Mouse (Mus musculus) intestine, postnatal 0 days (tissue): ENCODE measurements around the gene Vsir. TPM values are rescaled to one million over a fixed set of nuclear protein-coding genes. Genes with fewer than 3 reads are reported as not detected.

ENCODE experiments used
- ATAC-seq: fragments of 200-750 bp; cut with Nextera tagmentation; 2 replicates; pipeline ENCODE4 v1.8.0; 2017; ENCODE audit warnings: mild to moderate bottlenecking, moderate TSS enrichment, moderate library complexity
- H3K27ac ChIP-seq: fragments of 300-500 bp; sonication (generic); 2 replicates; pipeline ENCODE4 v1.5.1; 2014; ENCODE audit warnings: mild to moderate bottlenecking, low read depth, low read length, moderate library complexity
- H3K27me3 ChIP-seq: fragments of 300-500 bp; sonication (generic); replicated peaks from 2 replicates; pipeline ENCODE4 v1.6.1; 2014; ENCODE audit warnings: low read length, mixed read lengths; ENCODE audit not compliant: control insufficient read depth, insufficient read depth
- H3K36me3 ChIP-seq: fragments of 300-500 bp; sonication (generic); 2 replicates; pipeline ENCODE4 v1.6.1; 2014; ENCODE audit warnings: mild to moderate bottlenecking, moderate library complexity; ENCODE audit not compliant: control insufficient read depth, insufficient read depth
- H3K4me1 ChIP-seq: fragments of 300-500 bp; sonication (generic); replicated peaks from 2 replicates; pipeline ENCODE4 v1.6.1; 2014; ENCODE audit warnings: antibody characterized with exemption, low read length, mixed read lengths; ENCODE audit not compliant: control insufficient read depth, insufficient read depth
- H3K4me2 ChIP-seq: fragments of 300-500 bp; sonication (generic); replicated peaks from 2 replicates; pipeline ENCODE4 v1.6.1; 2014; ENCODE audit warnings: low read depth, mild to moderate bottlenecking, moderate library complexity
- H3K4me3 ChIP-seq: fragments of 300-500 bp; sonication (generic); 2 replicates; pipeline ENCODE4 v1.5.1; 2014; ENCODE audit warnings: low read depth, low read length
- H3K9ac ChIP-seq: fragments of 300-500 bp; sonication (generic); 2 replicates; pipeline ENCODE4 v1.6.1; 2014; ENCODE audit warnings: mild to moderate bottlenecking, low read depth, low read length
- H3K9me3 ChIP-seq: fragments of 300-500 bp; sonication (generic); 2 replicates; pipeline ENCODE4 v1.6.1; 2016; ENCODE audit warnings: mixed run types; ENCODE audit not compliant: control insufficient read depth
- CTCF ChIP-seq: sonication (generic); IDR thresholded peaks from 2 replicates; pipeline ENCODE4 v1.5.1; 2016; ENCODE audit warnings: low read depth, mild to moderate bottlenecking, control low read depth, antibody characterized with exemption, moderate library complexity
- WGBS: fragments of 180-500 bp; shearing (Covaris S2); extraction: QIAGEN DNeasy Blood & Tissue Kit; methylation state at CpG from one replicate; pipeline ENCODE4 v1.1.7; 2014; 5-methylcytosine and 5-hydroxymethylcytosine counted together
- polyA plus RNA-seq: library from polyadenylated mRNA; unstranded; fragments of >200 nt; fragmentation: Nextera tagmentation; extraction: Ambion mirVana; gene quantifications from 2 replicates; pipeline ENCODE4 v1.2.1, GENCODE M21; 2015

Vsir gene
- polyA plus RNA-seq, 1 experiment from 2014 or later: 9.7 TPM

- no peak overlapping the region for H3K27ac ChIP-seq
- no peaks in the 10 kb centered on the region for H3K9me3 ChIP-seq
- H3K4me2 ChIP-seq: no peak overlapping the region
- H3K36me3 ChIP-seq: no peaks in the 10 kb centered on the region
- no peak for ATAC-seq
- no peaks in the 10 kb centered on the region for H3K27me3 ChIP-seq
- 87% methylated on average over 10 of the region's 10 CpGs for WGBS
- no peak overlapping the region for H3K4me3 ChIP-seq
- peak; percentile 43 for TF ChIP-seq CTCF
- no peaks in the 10 kb centered on the region for H3K4me1 ChIP-seq
- no peak overlapping the region for H3K9ac ChIP-seq
These were observed 51.6 kb downstream of the Vsir start for GRCm38 (mm10) chr10:60398051-60398814.

- no peak within 1 kb of the TSS for H3K4me2 ChIP-seq
- H3K27me3 ChIP-seq: no peaks in the 10 kb centered on the region
- no peaks in the 10 kb centered on the region for H3K9me3 ChIP-seq
- no peak within 1 kb of the TSS for H3K4me3 ChIP-seq
- TF ChIP-seq CTCF: no peak
- no peaks in the 10 kb centered on the region for H3K36me3 ChIP-seq
- 65% methylated on average over 7 of the region's 7 CpGs for WGBS
- no peak within 1 kb of the TSS for H3K27ac ChIP-seq
- no peaks in the 10 kb centered on the region for H3K4me1 ChIP-seq
- ATAC-seq: no peak
- H3K9ac ChIP-seq: no peak within 1 kb of the TSS
These were observed 52.8 kb downstream of the Vsir start, which contains the start of gene Gm17455 for GRCm38 (mm10) chr10:60399449-60399848. TSS of gene Gm17455 (plus strand) at chr10:60399726.

DNA sequence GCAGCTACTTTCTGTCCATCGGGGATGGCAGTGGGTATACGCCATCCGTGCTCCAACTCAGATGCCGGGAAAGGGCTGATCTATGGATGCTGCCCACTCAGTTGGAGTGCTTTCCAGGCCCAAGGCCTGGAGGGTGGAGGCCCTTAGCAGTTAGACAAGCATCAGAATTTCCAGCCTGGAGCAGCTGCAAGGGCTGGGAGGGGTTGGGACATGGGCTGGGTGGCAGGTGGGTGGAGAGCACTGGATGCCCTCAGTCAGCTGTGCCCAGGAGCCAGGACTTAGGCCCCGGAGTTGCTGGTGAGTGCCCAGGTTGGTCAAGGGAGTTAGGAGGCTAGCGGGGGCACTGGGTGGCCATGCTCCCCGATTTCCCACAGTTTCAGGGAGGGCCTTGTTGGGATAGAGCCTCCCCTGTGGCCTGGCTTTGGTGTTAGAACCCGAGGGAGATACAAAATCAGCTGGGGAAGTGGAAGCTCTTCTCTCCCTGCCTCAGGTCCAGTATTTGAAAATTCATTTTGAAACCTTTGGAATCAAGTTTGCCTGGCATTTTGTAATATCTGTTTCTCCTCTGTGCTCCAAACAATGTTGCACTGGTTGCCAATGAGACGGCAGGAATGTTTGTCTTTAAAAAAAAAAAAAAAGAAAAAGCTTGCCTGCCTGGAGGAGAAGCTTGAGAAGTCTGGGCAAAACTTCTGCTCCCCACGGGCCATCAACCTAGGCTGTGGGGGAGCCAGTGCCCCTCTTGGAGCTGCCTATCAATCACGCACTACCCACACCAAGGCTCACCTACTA lies 54.0 kb downstream of the Vsir start:
- no peaks in the 10 kb centered on the region for H3K9me3 ChIP-seq
- no peak for TF ChIP-seq CTCF
- no peak overlapping the region for H3K4me3 ChIP-seq
- no peak overlapping the region for H3K4me2 ChIP-seq
- H3K36me3 ChIP-seq: no peaks in the 10 kb centered on the region
- no peak overlapping the region for H3K9ac ChIP-seq
- H3K4me1 ChIP-seq: no peaks in the 10 kb centered on the region
- H3K27me3 ChIP-seq: no peaks in the 10 kb centered on the region
- no peak overlapping the region for H3K27ac ChIP-seq
- WGBS: 76% methylated on average over 11 of the region's 11 CpGs
- no peak for ATAC-seq

DNA sequence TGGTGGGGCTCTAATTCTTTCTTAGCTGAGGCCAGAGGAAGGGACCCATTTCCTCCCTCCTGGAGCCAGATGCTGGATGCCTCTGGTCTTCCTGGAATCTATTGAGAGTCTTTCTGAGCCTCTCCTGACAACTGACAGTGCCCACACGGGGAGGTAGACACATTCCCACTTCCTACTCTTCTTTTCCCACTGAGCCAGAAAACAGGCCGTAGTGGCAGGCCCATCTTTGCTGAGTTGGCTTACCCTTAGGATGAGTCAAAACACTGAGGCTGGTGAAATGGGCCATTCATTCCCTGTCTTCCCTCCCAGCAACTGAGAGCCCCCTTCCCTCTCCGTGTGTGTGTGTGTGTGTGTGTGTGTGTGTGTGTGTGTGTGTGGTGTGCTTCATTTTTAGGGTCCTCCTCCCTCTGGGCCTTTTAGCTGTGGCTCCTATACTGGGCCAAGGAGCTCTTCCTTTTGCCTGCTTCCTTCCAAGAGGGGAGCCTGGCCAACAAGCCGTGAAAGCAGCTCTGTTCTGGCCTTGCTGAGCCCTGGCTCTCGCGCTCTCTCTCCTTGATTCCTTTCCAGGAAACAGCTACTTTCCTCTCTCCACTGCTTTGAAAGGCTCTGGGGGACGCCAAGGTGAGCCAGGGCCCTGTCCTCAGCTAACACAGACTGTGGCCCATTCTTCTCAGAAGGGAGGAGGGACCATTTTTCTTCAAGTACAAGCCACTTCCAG lies 59.0 kb downstream of the Vsir start:
- WGBS: 47% methylated on average over 7 of the region's 7 CpGs
- no peak for ATAC-seq
- Histone ChIP-seq H3K4me1 (no peaks in the 10 kb centered on the region), H3K27me3 (no peaks in the 10 kb centered on the region), H3K36me3 (no peaks in the 10 kb centered on the region), H3K27ac (no peak overlapping the region), H3K9ac (no peak overlapping the region), H3K4me3 (no peak overlapping the region), H3K4me2 (no peak overlapping the region), H3K9me3 (no peaks in the 10 kb centered on the region)
- TF ChIP-seq CTCF: no peak

- H3K9me3 ChIP-seq: no peaks in the 10 kb centered on the region
- H3K27me3 ChIP-seq: no peaks in the 10 kb centered on the region
- ATAC-seq: no peak
- H3K4me3 ChIP-seq: no peak overlapping the region
- H3K27ac ChIP-seq: no peak overlapping the region
- H3K9ac ChIP-seq: no peak overlapping the region
- TF ChIP-seq CTCF: peak; percentile 99
- WGBS: 4% methylated on average over 5 of the region's 5 CpGs
- no peaks in the 10 kb centered on the region for H3K4me1 ChIP-seq
- H3K4me2 ChIP-seq: no peak overlapping the region
- H3K36me3 ChIP-seq: no peaks in the 10 kb centered on the region
These were observed 61.2 kb downstream of the Vsir start for GRCm38 (mm10) chr10:60407831-60408230.

- Histone ChIP-seq H3K4me3 (no peak overlapping the region), H3K9me3 (no peaks in the 10 kb centered on the region), H3K27me3 (no peaks in the 10 kb centered on the region), H3K9ac (no peak overlapping the region), H3K4me2 (no peak overlapping the region), H3K27ac (no peak overlapping the region), H3K36me3 (no peaks in the 10 kb centered on the region), H3K4me1 (no peaks in the 10 kb centered on the region)
- 21% methylated on average over 5 of the region's 5 CpGs for WGBS
- no peak for ATAC-seq
- peak; percentile 75 for TF ChIP-seq CTCF
These were observed 65.1 kb downstream of the Vsir start for GRCm38 (mm10) chr10:60411794-60412193.
